Mouse (Mus musculus) C3H10T1/2 (cell line): ENCODE results near the gene Fkbp7. TPM values are rescaled to one million over a fixed set of nuclear protein-coding genes. Genes with fewer than 3 reads are reported as not detected.

Source experiments
- polyA plus RNA-seq, 2 experiments: library from polyadenylated mRNA; unstranded; fragments of >200 nt; fragmentation: generic; extraction: Trizol; gene quantifications; one replicate each; pipeline ENCODE4 v1.2.1; 2012; ENCODE audit warnings: missing spikeins in 2 of 2

Fkbp7 gene
- polyA plus RNA-seq, result 10 to 100 TPM in 1 of 2 experiments, 1 to 10 TPM in 1; 1.6 to 74.6 TPM

DNA sequence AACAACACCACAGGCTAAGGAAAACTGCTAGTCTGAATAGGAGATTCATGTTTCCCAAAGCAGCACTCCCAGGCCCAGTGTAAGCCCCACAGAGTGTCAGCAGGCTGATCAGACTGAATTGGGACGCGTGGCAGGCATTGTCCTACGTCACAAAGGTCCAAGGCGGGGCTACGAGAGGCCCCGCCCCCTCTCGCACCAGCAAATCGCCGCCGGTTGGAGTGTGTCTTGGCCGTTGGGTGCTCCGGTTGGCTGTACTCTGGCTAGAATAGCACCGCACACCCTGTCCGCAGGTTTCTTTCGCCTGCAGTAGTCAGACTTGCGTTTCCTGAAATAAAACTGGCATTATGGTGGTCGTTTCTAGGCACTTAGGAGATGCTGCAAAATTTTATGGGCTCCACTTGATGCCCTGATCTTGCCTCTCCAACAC lies at the start of gene Fkbp7:
Fkbp7 (minus strand) TSS at position 151 of the 427 bp plus-strand sequence.

DNA sequence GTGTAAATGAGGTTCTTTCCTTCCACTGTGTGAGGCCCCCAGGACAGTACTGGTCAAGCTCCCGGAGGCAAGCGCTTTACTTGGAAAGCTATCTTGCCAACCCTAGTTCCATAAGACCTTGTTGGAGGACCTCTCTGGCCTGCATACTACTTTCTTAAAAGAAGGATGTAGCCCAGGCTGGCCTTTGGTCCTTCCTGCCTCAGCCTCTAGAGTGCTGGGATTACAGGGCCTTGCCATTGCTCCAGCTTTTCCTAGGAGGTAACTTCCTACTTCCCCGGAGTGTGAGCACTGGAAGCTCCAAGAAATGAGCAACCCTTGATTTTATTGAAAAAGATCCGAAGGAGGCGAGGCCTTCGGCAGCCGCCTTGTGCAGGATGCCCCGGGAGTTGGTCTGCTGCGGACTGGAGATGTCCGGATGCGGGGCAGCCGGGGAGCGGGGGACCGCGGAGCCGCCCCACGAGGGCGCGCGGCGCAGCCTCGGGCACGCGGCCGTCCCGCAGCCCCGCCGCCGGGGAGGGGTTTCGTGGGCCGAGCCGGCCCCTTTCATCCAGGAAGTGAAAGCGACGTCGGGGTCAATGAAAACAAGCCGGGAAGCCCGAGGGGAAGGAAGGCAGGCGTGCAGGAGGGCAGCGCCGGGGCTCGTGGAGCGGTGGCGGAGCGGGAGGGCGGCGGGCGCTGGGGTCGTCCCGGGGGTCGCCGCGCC lies 2.0 kb upstream of the Fkbp7 start, which contains the start of gene Plekha3:
Plekha3 (plus strand) TSS at position 557 of the 703 bp plus-strand sequence.

DNA sequence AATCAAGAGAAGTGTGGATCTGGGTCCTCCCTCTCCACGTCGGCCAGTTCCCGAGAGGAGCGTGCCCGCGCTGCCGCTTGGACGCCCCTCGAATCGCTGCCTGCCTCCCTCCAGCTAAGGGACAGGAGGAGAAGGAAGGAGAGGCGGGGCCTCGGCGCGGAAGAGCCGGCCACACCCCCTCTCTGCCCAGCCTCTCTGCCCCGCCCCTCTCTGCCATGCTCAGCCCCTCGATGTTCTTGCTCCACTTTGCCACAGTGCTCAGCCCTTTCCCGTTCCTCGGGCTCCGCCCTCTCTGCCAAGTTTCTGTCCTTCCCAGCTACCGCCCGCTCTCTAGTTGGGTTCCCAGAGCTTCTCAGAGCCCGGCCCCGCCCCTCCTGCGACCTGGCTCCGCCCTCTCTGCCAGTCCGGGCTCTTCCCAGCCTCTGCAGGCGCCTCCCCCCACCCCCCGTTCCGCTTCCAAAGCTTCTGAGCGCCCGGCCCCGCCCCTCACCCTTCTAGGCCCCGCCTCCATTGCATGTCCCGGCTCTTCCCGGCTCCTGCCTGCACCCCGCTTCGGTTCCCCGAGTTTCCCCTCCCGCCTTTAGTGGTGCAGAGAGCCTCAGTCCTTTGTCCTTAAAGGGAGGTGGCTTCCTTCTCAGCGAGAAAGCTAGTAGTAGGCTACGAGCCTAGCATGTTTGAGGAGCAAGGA lies 24.9 kb downstream of the Fkbp7 start, which contains the start of the genes Prkra and Pjvk:
Prkra (minus strand) TSS at position 133 of the 688 bp plus-strand sequence.
Pjvk (plus strand) TSS at position 594 of the 688 bp plus-strand sequence.

Other genes with a start within 250 kb of the Fkbp7 start
- 10 to 100 TPM in 1 of 2 experiments, 1 to 10 TPM in 1; 4.2 to 26.2 TPM for gene Prkra, start 25.1 kb downstream of the Fkbp7 start, polyA plus RNA-seq
- gene Pjvk, start 24.6 kb downstream of the Fkbp7 start, polyA plus RNA-seq, result under 1 TPM in 1 of 2 experiments, not detected in 1; 0.21 TPM
- 1 to 10 TPM; 3.1 to 7.0 TPM for gene Plekha3, start 2.2 kb upstream of the Fkbp7 start, polyA plus RNA-seq